Mouse (Mus musculus): ENCODE data around the gene Pcgf6.
A peak's percentile ranks its signal among the peaks of the same experiment; 100 is the strongest.
"Not testable (repeated sequence)": the region's sequence is repeated elsewhere in the genome, so short reads cannot be mapped to it uniquely, and the experiment has no call there.

Gene Pcgf6

DNA sequence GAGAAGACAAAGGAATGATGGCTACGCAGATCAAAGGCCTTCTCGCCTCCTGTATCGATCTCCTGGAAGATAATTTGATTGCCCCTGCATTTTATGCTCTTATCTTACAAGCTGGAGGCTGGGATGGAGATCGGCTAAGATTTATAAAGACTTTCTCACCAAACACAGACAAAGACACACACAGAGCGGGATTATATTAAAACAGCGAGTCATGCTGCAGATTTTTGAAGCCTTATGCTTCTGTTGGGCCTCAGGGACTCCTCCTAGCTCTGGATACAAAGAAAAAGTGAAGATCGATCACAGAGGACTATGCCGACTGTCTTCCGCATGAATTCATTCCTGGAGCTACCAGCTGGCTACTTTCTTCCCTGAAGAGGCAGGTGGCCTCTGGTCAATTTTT lies 20.9 kb downstream of the Pcgf6 start:
- DNase-seq (ENCODE audit: low read depth, low spot score): no peak

DNA sequence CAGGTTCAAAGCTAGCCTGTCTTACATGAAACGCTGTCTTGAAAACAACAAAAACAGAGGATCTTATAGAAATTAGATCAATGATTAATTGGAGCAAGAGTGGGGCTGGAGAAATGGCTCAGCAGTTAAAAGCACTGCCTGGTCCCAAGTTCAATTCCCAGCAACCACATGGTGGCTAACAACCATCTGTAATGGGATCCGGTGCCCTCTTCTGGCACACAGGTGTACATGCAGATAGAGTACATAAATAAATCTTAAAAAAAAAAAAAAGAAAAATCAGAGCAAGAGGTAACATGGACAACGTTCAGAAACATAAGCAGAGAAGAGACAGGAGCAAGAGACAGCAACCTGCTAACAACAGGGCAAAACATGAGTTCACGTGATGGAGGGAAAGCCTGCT lies 24.2 kb downstream of the Pcgf6 start:
- no peak for DNase-seq (ENCODE audit: low read depth, low spot score)

DNA sequence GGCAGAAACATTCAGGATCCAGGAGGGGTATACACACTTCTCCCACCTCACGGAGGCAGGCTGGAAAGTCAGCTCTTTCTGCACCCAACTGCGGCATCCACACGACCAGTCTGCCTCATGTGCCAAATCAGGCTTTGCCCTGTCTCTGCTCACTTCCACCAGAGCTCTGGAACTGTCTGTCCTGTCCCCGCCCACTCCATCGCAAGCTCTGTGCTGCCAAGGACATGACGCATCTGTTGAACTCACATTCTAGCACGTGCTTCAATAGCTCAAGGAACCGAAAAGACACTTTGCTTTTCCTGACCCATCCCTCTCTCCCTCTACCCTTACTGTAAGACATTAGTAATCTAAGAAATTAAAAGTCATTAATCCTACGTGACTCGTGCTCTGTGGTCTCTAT lies 25.8 kb downstream of the Pcgf6 start:
- no peak for DNase-seq (ENCODE audit: low read depth, low spot score)

DNA sequence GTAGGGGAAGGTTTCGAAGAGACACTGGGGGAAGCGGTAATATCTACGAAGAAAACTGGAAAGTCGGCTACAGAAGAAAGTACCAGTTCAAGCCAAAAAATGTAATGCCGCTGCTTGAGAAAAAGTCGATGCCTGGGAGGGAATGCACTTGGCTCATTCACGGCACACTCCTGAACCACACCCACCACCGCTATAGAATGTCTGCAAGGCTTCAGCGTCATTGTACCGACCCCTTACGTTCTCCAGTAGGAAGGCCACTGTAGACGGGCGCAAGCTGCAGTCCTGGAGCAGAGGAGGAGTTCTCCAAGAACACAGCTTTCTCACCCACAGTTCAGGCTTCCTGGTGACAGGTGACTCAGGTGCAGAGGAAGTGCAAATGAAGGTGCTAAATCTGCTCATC lies 27.2 kb downstream of the Pcgf6 start:
- no peak for DNase-seq (ENCODE audit: low read depth, low spot score)

DNA sequence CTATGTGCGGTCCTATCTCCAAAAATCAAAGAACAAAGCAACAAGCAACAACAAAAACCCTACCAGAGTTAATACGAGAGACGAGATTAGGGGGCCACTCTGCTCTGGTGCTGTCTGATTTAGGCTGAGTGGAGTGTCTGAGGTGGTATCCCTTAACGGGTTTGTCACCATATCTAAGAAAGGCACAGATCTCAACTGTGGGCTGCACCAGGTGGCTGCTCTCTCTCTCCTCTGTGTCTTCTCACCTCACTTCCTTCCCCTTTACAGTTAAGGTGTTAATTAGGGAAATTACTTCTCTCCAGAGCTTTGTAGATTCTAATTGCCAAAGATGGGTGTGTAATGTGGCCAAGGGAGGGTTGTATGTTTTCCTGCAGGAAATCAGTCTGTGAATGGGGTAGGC lies 28.0 kb downstream of the Pcgf6 start:
- no peak for DNase-seq (ENCODE audit: low read depth, low spot score)

DNA sequence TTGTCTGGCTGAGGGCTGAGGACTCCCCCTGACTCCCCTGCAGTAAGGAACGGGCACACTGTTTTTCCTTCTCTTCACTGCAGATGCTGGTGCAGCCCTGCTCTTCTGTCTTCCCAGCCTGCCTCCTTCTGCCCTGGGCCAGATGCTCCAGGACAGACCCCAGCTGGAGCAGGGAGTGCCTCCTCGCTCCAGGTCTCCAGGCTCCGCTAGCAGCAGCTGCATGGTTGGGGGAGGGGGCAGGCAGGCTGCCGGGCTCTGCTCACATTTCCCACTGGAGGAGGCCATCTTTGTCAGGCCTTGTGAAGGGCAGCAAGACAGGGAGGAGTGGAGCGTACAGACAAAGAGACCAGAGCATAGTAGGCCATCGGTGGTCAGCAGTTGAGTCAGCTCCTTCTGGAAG lies 31.4 kb downstream of the Pcgf6 start:
- DNase-seq (ENCODE audit: low read depth, low spot score): no peak

DNA sequence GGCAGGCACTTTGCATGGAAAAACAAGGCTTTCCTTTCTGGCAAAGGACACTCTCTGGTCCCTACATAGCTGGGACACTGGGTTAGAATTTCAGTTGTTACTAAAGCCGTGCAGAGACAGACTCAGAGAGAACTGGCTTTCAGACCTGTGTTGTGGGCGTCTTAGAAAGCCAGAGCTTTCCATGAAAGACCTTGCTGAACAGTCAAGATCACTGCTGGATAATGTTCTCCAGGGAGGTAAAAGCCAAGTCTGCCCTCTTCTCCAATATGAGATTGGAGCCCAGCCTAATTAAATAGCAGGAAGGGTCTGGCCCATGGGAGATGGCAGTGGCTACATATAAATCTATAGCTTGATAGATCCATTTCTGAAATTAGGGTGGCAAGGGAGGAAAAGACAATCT lies 32.4 kb downstream of the Pcgf6 start:
- DNase-seq (ENCODE audit: low read depth, low spot score): no peak

DNA sequence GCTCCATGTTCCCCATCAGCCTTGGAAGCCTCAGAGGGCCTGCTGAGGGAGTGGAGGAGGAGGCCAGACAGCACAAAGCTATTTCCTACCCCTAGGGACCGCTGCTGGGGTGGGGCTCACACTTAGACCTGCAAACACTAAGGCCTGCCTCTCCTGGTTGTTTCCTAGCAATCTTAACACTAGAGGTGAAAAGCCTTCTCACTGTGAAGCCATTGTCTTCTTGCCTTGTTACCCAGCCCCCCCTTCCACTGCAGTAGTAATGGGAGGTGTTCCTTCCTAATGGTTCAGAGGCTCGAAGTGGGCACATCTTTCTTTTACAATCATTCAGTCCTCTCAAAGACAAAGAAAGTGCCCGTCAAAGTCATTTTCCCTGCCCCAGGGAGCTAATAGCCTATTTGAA lies 32.9 kb downstream of the Pcgf6 start:
- no peak for DNase-seq (ENCODE audit: low read depth, low spot score)

DNA sequence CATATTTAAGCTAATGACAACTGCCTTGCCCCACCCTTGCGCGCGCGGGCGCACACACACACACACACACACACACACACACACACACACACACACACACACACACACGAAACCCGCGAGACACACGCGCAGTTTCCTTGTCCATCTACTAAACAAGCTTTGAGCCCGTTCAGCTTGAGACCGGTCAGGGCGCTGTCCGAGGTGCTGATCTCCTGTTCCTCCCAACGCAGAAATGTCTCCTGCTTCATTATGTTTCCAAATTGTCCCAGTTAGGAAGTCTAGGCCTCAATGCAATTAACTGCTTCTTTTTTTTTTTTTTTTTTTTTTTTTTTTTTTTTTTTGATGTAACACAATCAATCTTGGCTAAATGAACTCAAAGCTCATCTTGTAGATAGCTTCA lies 34.2 kb downstream of the Pcgf6 start:
- peak; percentile 44 for DNase-seq (ENCODE audit: low read depth, low spot score)

DNA sequence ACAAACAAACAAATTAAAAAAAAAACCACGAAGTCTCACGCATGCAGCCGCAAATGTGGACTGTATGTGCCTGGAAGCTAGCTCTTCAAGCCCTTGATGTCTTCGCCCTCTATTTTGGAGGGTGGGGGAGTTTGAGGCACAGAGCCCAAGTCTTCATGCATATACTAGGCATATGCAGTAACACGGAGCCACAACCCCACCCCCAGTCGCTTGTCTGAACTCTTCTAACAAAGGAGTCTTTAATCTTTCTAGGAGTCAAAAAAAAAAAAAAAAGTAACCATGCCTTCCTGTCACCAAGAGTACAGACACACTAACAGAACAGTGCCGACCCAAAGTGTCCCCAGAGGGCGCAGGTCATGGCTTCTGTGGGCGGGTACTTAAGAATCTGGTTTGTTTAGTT lies 34.7 kb downstream of the Pcgf6 start:
- no peak for DNase-seq (ENCODE audit: low read depth, low spot score)

DNA sequence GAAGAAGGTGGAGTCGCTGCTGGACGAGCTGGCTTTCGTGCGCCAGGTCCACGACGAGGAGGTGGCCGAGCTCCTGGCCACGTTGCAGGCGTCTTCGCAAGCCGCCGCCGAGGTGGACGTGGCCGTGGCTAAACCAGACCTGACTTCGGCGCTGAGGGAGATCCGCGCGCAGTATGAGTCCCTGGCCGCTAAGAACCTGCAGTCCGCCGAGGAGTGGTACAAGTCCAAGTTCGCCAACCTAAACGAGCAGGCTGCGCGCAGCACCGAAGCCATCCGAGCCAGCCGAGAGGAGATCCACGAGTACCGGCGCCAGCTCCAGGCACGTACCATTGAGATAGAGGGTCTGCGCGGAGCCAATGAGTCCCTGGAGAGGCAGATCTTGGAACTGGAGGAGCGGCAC lies 35.3 kb downstream of the Pcgf6 start:
- peak; percentile 21 for DNase-seq (ENCODE audit: low read depth, low spot score)

DNA sequence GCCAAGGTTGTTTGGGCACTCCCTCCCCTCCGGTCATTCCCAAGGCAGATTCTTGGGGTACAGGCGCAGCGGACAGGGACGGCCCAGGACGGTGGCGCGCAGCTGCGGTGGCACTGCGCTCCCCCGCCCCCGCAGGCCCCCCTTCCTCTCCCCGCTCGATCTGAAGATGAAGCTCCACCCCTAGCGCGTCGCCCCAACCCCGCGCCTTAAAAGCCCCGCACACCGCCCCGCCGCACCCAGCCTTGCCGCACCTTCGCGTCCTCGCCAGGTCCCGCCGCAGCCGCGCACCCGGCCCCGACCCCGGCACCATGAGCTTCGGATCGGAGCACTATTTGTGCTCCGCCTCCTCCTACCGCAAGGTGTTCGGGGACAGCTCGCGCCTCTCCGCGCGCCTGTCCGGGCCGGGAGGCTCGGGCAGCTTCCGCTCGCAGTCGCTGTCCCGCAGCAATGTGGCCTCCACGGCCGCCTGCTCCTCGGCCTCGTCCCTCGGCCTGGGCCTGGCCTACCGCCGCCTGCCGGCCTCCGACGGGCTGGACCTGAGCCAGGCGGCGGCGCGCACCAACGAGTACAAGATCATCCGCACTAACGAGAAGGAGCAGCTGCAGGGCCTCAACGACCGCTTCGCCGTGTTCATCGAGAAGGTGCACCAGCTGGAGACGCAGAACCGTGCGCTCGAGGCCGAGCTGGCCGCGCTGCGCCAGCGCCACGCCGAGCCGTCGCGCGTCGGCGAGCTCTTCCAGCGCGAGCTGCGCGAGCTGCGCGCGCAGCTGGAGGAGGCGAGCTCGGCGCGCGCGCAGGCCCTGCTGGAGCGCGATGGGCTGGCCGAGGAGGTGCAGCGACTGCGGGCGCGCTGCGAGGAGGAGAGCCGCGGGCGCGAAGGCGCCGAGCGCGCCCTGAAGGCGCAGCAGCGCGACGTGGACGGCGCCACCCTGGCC lies 36.0 kb downstream of the Pcgf6 start, which contains the start of the genes Ina and Nt5c2:
Gene Ina, plus strand, starts transcription at position 252 of the 935 bp plus-strand sequence.
Gene Nt5c2, minus strand, starts transcription at position 707 of the 935 bp plus-strand sequence.
- DNase-seq (ENCODE audit: low read depth, low spot score): peak; percentile 32

DNA sequence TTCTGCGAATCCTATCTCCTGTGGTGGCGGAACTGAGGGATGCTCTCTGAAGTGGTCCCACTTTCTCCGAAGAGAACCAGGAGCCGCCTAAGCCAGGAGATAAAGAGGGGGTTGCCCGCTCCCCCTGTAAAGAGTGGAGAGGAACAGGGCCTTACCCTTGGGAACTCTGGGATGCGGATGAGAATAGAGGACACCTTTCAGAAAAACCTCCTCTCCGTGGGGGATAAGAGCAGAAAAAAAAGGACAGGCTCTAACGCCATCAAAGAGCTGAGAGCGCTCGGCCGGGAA lies 36.6 kb downstream of the Pcgf6 start:
- DNase-seq (ENCODE audit: low read depth, low spot score): no peak

DNA sequence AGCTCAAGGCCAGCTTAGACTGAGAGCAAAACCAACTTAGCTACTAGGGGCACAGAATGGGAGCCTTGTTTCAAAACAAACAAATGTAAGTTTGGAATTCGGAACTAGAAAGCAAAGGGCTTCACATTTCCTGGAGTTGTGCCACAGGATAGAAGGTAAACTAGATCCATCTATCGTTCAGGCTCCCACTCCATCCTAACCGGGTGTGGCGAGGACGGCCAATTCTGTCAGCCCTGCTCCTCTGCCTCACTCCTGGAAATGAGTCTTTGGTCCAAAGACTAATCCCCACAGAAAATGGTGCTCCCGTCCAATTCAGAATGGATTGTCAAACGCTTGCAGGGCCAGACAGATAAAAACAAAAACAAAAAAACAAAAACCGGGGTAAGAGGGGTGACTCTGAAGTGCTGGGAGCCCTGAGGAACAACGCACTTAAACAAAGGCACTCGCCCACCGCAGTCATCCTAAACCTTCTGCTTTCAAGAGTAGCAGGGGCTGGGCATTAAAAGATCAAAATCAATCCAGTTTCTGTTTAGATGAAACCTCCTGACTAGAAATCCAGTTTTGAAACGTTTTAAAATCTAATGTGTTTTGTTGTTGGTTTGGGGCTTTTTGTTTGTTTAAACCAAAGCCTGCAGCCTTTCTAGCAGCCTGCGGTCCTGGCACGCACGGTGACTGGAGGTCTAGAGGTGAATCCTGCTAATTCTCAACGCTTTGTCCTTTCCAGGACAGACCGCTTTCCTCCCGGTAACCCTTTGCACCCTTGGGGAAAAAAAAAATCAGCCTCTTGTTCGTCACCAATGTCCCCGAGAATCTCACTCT lies 37.2 kb downstream of the Pcgf6 start:
- no peak for DNase-seq (ENCODE audit: low read depth, low spot score)

DNA sequence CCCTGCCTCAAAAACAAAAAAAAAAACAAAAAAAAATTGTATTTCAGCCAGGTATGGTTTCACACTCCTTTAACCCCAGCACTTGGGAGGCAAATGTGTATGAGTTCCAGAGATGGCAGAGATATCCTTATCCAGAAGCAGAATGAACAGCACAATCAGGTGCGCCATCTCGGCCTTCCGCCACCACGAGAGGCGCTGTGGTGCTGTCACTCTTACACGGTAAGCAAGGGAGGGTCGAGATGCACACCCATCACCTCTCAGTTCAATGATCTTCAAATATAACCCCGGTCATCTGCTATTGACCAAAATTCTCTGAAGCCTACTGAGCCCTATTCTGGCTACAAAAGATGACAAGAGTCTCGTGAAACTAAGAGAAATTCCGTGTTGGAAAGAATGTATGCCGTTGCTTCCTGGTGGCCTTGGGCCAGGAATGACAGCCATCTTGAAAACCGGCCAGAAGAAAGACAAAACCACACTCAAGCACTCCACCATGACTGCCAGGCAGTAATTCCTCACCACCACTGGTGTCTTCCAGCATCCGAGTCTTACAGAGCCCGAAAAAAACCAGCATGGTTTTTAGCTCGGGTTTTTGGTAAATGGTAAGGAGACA lies 38.1 kb downstream of the Pcgf6 start:
- no peak for DNase-seq (ENCODE audit: low read depth, low spot score)

DNA sequence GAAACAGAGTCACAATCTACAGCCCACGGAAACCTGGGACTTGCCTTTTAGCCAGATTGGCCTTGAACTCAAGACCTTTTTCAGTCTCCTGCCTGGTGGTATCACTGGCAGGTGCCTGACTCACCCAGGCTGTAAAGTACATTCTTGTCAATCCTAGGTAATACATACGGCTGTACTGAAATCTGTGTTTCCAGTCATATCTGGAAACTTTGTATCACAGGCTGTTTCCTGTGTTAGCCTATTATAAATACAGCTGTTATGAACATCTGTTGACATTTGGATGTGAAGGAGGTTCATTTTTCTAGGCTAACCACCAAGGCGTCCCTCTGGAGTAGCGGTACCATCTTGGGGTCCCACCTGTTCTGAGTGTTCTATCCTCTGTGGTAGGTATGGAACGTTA lies 40.8 kb downstream of the Pcgf6 start:
- no peak for DNase-seq (ENCODE audit: low read depth, low spot score)

DNA sequence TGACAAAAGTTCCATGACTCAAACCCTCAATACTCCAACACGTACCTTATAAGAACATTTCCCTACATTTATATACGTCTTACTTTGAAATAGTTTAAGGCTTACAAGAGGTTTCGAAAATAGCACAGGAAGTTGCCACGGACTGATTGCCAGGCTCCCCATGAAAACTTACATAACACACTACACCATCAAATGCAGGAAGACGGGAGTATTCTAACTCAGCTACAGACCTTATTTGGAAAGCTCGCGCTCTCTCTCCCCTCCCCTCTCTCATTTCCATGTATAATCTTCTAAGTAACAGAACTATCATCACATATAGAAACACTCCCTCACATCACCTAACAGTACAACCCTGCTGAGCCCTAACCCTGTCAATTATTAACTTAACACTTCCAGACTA lies 41.3 kb downstream of the Pcgf6 start:
- no peak for DNase-seq (ENCODE audit: low read depth, low spot score)

DNA sequence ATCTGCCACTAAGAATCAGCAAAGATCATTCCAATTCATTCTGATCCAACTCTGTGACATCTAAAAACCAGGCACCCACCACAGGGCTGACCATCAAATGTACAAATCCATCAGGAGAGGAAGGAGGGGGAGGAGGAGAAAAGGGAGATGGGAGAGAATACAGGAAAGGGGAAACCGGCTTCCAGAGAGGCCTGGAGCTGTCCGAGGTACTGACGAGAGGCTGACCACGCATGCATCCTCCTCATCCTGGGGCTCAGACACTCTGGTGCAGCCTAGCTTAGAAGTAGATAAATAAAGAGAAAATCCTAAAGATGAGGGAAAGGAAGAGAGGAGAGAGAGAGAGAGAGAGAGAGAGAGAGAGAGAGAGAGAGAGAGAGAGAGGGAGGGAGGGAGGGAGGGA lies 44.4 kb downstream of the Pcgf6 start:
- DNase-seq (ENCODE audit: low read depth, low spot score): no peak

DNA sequence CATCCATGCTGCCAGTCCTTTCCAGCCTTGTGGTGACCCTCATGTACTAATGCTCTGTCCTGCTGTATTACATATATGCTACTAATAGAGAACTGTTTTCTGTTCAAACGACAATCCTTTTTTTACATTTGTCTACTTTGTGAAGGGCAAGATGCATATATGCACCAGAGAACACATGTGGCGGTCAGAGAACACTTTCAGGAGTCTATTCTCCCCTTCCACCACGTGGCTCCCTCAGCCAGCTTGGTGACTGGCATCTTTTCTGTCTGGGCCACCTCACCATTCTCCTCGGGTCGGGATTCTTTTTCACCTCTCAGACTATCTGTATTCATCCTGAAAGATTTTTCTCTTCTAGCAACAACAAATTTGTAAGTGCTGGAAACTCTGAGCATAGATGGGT lies 44.8 kb downstream of the Pcgf6 start:
- no peak for DNase-seq (ENCODE audit: low read depth, low spot score)

DNA sequence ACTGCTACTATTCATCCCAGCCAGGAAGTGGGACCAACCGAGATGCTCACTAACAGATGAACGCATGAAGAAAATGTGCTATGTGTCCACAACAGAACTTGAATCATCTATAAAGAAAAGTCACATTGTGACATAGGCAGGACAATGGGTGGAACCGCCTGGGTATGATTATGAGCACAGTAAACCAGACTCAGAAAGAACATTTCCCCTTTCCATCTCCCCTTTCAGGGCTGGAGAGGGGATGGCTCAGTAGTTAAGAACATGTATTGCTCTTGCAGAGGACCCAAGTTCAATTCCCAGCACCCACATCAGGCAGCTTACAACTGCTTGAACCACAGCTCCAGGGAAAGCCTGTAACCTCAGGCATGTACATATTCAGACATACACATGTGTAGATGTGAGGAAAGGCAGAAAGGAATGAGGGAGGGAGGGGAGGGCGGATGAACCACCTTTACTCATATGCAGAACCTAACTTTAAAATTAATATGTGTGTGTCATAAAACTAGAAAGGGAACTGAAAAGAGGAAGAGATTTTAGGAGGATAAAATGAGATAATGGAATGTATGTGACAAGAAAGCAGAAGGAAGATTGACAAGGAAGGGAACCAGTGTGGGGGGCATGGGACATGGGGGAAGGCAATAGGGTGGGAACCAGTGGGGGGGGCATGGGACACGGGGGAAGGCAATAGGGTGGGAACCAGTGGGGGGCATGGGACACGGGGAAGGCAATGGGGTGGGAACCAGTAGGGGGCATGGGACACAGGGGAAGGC lies 46.8 kb downstream of the Pcgf6 start:
- DNase-seq (ENCODE audit: low read depth, low spot score): no peak

DNA sequence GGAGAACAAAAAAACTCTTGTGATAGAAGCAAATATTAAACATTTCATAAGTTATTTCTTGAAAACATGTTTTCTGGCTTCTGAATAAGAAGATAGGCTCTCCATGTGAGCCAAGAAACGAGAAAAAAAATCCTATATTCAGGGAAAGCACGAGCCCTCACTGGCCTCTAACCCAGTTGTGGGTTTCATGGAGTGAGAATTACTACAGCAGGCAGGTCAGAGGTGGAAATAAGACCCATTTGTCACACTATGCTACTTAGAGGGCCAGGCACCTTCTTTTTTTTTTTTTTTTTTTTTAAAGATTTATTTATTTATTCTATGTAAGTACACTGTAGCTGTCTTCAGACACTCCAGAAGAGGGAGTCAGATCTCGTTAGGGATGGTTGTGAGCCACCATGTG lies 50.3 kb downstream of the Pcgf6 start:
- not testable (repeated sequence) for DNase-seq (ENCODE audit: low read depth, low spot score)

DNA sequence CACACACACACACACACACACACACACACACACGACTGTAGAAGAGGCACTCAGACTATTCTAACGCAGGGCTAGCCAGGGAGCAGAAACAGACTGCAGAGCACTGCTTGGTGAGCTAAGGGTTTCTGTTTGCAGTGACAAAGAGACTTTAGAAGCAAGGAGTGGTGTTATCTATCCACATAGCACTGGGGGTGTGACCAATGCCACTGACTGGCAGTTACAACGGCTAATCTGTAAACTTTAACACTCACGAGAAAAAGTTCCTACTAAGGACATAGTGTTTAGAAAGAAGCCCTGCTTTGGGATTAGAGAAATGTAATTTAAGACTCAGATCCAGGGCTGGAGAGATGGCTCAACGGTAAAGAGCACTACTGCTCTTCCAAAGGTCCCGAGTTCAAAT lies 51.0 kb downstream of the Pcgf6 start:
- no peak for DNase-seq (ENCODE audit: low read depth, low spot score)
